Mouse (Mus musculus): ENCODE results near the gene Emilin1. TPM values are rescaled to one million over a fixed set of nuclear protein-coding genes. Genes with fewer than 3 reads are reported as not detected.
A peak's percentile ranks its signal among the peaks of the same experiment; 100 is the strongest.

Emilin1 gene
- total RNA-seq, 2 experiments from 2014 or later = 1.9 TPM

DNA sequence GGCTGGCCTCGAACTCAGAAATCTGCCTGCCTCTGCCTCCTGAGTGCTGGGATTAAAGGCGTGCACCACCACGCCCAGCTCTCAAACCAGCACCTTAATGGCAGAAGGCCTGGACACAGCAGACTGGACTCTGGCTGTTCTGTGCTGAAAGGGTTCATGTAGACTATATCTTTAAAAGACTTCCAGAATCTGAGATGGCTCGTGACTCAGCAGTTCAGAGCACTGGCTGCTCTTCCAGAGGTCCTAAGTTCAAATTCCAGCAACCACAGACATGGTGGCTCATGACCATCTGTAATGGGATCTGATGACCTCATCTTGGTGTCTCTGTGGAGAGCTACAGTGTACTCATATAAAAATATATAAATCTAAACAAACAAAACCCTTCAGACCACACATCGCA, 11.3 kb upstream of the Emilin1 start:
- no peak for DNase-seq (ENCODE audit: low spot score in 2 of 2)

GRCm38 (mm10) chr5:30907413-30908059, 5.7 kb upstream of the Emilin1 start, which contains the start of gene Ost4:
Gene Ost4, minus strand, starts transcription at chr5:30907788.
- peak; percentile 96 to 97 for DNase-seq (ENCODE audit: low spot score in 2 of 2)

DNA sequence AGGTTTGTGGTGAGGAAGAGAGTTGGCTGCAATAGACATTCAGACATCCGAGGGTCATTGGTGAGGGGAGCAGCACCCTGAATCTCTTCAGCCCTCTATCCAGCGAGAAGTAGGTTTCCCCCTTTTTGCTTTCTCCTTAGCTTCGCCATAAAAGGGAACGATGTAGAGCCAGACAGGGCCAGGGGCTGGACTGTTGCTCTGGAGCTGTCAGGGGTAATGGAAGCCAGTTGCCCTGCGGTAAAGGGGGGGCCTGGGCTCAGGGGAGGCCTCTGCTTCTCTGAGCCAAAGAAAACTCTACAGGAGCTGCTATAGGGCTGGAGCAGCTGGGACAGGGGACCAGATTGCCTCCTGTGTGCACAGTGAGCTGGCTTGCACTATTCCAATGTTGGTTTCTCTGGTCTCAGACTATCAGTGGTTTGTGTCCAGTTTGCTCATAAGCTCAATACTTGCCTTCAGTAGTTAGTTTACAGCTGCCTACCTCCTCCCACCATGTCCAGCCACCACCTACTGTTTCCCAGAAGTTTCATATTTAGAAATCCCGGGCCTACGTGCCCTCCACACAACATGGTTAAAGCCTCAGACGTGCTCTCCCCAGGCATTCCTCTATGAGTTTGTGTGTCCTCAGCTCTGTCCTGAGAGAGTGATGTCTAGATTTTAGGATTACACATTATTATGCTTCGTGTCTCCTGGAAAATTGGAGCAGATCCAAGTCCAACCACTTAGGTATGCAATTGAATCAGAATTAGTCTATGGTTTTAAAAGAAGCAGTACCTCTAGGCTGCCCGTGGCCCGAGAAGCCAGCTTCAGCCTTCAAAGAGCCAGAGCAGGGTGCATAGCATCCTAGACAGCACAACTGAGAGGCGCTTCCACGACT, 4.5 kb upstream of the Emilin1 start:
- DNase-seq (ENCODE audit: low spot score in 2 of 2) = no peak

DNA sequence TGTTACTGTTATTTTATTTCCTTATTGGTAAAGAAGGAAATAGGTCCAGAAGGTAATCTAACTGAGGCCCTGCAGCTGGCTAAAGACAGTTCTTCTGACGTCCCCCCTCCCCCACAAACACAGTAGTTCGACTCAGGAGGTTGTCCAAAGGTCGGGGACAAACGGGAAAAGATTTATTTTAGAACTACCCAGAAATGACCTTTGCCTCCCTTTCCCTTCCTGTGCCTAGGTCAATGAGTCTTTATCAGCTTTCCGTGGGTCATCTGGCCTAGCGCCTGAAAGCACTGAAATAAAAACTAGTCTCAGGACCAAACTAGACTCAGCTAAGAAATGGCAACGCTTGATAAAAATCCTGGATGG, 3.9 kb upstream of the Emilin1 start:
- DNase-seq (ENCODE audit: low spot score in 2 of 2) = no peak

DNA sequence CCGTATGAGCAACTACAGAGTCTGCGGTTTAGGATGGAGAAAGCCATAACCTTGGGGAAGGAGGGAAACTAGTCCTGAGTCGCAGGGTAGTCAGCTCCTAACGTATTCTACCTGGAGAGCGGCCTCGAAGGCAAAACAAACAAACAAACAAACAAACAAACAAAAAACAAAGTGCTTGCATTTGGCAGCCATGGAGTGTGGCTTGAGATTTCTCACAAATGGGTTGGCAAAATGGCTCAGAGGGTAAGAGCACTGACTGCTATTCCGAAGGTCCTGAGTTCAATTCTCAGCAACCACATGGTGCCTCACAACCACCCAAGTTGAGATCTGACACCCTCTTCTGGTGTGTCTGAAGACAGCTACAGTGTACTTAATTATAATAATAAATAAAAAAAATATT, 3.3 kb upstream of the Emilin1 start:
- DNase-seq (ENCODE audit: low spot score in 2 of 2) = no peak

GRCm38 (mm10) chr5:30910481-30910880, 2.7 kb upstream of the Emilin1 start:
- no peak for DNase-seq (ENCODE audit: low spot score in 2 of 2)

DNA sequence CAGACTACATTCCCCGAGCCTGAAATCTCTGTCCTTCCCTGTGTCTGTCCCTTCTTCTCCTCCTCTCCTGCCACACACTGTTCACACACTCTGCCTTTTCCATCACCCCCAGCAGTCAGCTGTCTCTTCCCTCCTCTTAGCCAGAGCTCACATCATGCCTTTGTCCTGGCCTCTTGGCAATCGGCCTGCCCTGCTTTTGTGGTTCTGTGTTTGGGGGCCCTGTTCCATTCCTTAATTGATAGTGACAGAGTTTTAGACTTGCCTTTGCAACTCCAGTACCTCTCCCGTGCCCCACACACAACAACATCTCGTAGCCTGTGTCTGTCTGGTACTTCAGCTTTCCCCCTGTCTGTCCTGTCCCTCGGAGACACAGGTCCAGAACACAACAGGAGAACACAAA, 1.0 kb upstream of the Emilin1 start:
- DNase-seq (ENCODE audit: low spot score in 2 of 2) = no peak

- no peak for DNase-seq (ENCODE audit: low spot score in 2 of 2)
Measured at GRCm38 (mm10) chr5:30914101-30914635, 966 bp downstream of the Emilin1 start.

- DNase-seq (ENCODE audit: low spot score in 2 of 2) = no peak
Measured at GRCm38 (mm10) chr5:30914849-30915248, 1.6 kb downstream of the Emilin1 start.

GRCm38 (mm10) chr5:30915456-30915855, 2.3 kb downstream of the Emilin1 start:
- no peak for DNase-seq (ENCODE audit: low spot score in 2 of 2)

GRCm38 (mm10) chr5:30915974-30916433, 2.8 kb downstream of the Emilin1 start:
- DNase-seq (ENCODE audit: low spot score in 2 of 2) = peak; percentile 91 to 94

DNA sequence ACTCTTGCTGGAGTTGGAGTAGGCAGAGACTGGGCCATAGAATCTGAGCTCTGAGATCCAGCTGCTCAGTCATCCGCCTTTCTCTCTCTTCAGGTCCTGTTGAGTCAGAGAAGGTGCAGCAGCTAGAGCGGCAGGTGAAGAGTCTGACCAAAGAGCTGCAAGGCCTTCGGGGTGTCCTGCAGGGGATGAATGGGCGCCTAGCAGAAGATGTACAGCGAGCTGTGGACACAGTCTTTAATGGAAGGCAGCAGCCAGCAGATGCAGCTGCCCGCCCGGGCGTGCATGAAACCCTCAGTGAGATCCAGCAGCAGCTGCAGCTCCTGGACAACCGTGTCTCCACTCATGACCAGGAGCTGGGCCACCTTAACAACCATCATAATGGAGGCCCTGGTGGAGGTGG, 3.6 kb downstream of the Emilin1 start:
- no peak for DNase-seq (ENCODE audit: low spot score in 2 of 2)

DNA sequence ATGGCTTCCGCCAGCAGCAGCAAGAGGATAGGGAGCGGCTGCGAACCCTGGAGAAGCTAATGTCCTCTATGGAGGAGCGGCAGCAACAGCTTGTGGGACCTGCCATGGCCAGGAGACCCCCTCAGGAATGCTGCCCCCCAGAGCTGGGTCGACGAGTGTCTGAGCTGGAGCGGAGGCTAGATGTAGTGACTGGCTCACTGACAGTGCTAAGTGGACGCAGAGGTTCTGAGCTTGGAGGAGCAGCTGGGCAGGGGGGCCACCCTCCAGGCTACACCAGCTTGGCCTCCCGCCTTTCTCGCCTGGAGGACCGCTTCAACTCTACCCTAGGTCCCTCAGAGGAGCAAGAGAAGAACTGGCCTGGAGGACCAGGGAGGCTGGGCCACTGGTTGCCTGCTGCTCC, 4.1 kb downstream of the Emilin1 start:
- DNase-seq (ENCODE audit: low spot score in 2 of 2) = no peak

DNA sequence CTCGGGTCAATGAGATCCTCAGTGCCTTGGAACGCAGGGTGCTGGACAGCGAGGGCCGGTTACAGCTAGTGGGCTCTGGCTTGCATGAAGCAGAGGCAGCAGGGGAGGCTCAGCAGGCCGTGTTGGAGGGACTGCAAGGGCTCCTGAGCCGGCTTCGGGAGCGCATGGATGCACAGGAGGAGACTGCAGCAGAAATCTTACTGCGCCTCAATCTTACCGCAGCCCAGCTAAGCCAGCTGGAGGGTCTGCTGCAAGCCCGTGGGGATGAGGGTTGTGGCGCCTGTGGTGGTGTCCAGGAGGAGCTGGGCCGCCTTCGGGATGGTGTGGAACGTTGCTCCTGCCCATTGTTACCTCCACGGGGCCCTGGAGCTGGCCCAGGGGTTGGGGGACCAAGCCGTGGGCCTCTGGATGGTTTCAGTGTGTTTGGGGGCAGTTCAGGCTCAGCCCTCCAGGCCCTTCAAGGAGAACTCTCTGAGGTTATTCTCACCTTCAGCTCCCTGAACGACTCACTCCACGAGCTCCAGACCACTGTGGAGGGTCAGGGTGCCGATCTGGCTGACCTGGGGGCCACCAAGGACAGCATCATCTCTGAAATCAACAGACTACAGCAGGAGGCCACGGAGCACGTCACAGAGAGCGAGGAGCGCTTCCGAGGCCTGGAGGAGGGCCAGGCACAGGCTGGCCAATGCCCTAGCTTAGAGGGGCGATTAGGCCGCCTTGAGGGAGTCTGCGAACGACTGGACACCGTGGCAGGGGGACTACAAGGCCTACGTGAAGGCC, 4.9 kb downstream of the Emilin1 start:
- no peak for DNase-seq (ENCODE audit: low spot score in 2 of 2)

DNA sequence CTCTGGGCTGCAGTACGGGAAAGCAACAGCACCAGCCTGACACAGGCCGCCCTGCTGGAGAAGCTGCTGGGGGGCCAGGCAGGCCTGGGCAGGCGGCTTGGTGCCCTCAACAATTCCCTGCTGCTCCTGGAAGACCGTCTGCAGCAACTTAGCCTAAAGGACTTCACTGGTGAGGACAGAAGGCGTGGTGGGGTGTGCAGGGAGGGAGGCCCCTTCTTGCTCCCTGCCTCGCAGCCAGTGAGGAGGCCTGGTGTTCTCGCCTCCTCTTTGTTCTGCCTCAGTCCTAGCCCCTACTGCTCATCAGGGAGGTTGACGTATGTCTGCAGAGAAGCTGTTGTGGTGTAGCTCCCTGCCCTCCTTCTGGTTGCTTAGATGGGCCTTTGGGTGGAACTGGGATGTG, 5.5 kb downstream of the Emilin1 start:
- no peak for DNase-seq (ENCODE audit: low spot score in 2 of 2)

- DNase-seq (ENCODE audit: low spot score in 2 of 2) = no peak
Measured at GRCm38 (mm10) chr5:30919831-30920614, 6.8 kb downstream of the Emilin1 start.

DNA sequence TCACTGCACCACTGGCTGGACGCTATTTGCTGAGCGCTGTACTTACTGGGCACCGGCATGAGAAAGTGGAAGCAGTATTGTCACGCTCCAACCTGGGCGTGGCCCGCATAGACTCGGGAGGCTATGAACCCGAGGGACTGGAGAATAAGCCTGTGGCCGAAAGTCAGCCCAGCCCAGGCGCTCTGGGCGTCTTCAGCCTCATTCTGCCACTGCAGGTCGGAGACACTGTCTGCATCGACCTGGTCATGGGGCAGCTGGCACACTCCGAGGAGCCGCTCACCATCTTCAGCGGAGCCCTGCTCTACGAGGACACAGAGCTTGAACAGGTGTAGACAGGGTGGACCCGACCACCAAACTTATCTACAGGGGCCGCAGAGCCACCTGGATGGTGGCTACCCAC, 7.4 kb downstream of the Emilin1 start:
- DNase-seq (ENCODE audit: low spot score in 2 of 2) = no peak

GRCm38 (mm10) chr5:30921256-30922033, 8.2 kb downstream of the Emilin1 start, which contains the start of gene Khk:
Gene Khk, plus strand, starts transcription at chr5:30921431.
- peak; percentile 66 to 91 for DNase-seq (ENCODE audit: low spot score in 2 of 2)

- no peak for DNase-seq (ENCODE audit: low spot score in 2 of 2)
Measured at GRCm38 (mm10) chr5:30922581-30923041, 9.4 kb downstream of the Emilin1 start.

DNA sequence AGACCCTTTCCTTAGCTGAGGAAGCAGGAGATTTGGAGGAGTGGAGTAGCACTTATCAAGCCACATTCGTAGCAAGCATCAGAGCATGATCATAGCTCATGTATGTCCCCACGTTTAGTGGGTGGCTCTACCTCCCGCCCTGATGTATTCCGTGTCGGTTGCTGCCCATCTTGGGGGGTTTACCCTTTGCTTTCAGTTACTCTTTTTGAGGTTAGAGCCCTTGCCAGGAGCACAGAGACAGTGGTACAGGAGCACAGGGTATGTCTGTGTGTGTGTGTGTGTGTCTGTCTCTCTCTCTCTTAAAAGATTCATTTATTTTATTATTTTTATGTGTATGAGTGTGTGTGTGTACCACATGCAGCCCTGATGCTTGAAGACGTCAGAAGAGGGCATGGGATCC, 9.9 kb downstream of the Emilin1 start:
- no peak for DNase-seq (ENCODE audit: low spot score in 2 of 2)

Data from layer of hippocampus, adult 18-20 months (tissue).